12 mouse cellular contexts compared by ENCODE assay signal in the genomic region with DNA sequence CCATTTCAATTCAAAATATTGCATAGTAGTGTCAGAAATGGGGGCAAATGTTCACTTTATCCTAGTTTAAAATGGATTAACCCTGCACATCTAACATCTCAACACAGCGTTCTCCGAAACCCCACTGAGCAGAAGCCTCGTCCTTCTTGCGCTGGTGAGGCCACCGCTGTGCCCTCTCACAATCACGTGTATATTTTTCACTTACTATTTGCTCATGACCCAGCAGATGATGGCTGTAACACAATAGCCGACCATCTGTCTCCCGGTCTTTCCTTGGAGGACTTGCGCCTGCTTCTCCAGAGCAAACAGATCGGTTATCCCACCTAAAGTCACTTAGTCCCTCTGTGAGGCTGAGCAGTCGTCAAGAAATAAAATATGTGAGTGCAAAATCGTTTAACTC.
A peak's percentile ranks its signal among the peaks of the same experiment; 100 is the strongest.
DNase-seq lines count a peak whose midpoint lies in the region; ATAC-seq and TF ChIP-seq lines count a peak whose summit lies in the region.
"Had no signal": no experiment of that assay in that cellular context is flagged by ENCODE, and none has a peak within 500 bp of the region (broad histone marks: within the 10 kb centered on the region; RNA-seq: fewer than 3 reads in every experiment).

No protein-coding gene starts in this region.

- H3K9me3 ChIP-seq in forebrain, embryonic 14.5 days (replicated peaks; ENCODE audit: control insufficient read depth, low read length), result no peaks in the 10 kb centered on the region
- no peaks in the 10 kb centered on the region for H3K9me3 ChIP-seq in forebrain, embryonic 11.5 days (ENCODE audit: control insufficient read depth, low read length)
- H3K9me3 ChIP-seq: heart, embryonic 13.5 days had no signal

- WGBS in forebrain, embryonic 14.5 days, result 65% methylated on average over 12 of the region's 12 CpGs
- WGBS in forebrain, embryonic 11.5 days, result 71% methylated on average over 12 of the region's 12 CpGs

- no peaks in the 10 kb centered on the region for H3K27me3 ChIP-seq in forebrain, embryonic 14.5 days (replicated peaks; ENCODE audit: control insufficient read depth, insufficient read depth, low read length)
- no peaks in the 10 kb centered on the region for H3K27me3 ChIP-seq in forebrain, embryonic 11.5 days (ENCODE audit: control insufficient read depth, insufficient read depth, low read length)
- H3K27me3 ChIP-seq: heart, embryonic 13.5 days had no signal

- H3K9ac ChIP-seq in forebrain, embryonic 14.5 days (ENCODE audit: low read length), result no peak overlapping the region
- no peak overlapping the region for H3K9ac ChIP-seq in forebrain, embryonic 11.5 days (ENCODE audit: low read length)
- H3K9ac ChIP-seq: heart, embryonic 13.5 days had no signal

- H3K27ac ChIP-seq in forebrain, embryonic 14.5 days (ENCODE audit: low read depth, low read length), result peak overlapping the region; percentile 50; the same call in 1 of the 2 replicates
- no peak overlapping the region for H3K27ac ChIP-seq in forebrain, embryonic 11.5 days (ENCODE audit: low read depth, low read length)
- H3K27ac ChIP-seq: heart, embryonic 13.5 days had no signal

- peak; percentile 56; the same call in 1 of the 2 replicates for ATAC-seq in forebrain, embryonic 14.5 days
- no peak for ATAC-seq in forebrain, embryonic 11.5 days (replicated peaks; ENCODE audit: low FRiP score)
- ATAC-seq: inflammation-experienced regulatory T-cells, adult 6 months had no signal

- no peaks in the 10 kb centered on the region for H3K36me3 ChIP-seq in forebrain, embryonic 14.5 days (ENCODE audit: control insufficient read depth, insufficient read depth, low read length)
- H3K36me3 ChIP-seq in forebrain, embryonic 11.5 days (ENCODE audit: control insufficient read depth, insufficient read depth, low read length), result no peaks in the 10 kb centered on the region

- peak; percentile 50 for DNase-seq in forebrain, embryonic 14.5 days (ENCODE audit: low spot score)
- DNase-seq in forebrain, embryonic 11.5 days (ENCODE audit: low spot score), result no peak
- peak; percentile 76 for DNase-seq in brain, embryonic 14.5 days (ENCODE audit: low read depth)
- peak; percentile 33 to 41 for DNase-seq in cerebellum, postnatal 36 days
- DNase-seq in mesoderm, embryonic 11.5 days (ENCODE audit: low read depth, low spot score), result peak; percentile 45
- no peak for DNase-seq in urinary bladder, postnatal 25 days (ENCODE audit: low spot score)
- DNase-seq in spleen, adult 18-20 months, result no peak
- DNase-seq in layer of hippocampus, adult 9-10 months (ENCODE audit: low spot score), result no peak
- DNase-seq: layer of hippocampus, postnatal 36 days had no signal

- H3K4me2 ChIP-seq in forebrain, embryonic 14.5 days (ENCODE audit: low read length), result no peak overlapping the region
- H3K4me2 ChIP-seq in forebrain, embryonic 11.5 days (ENCODE audit: low read depth, low read length, severe bottlenecking), result no peak overlapping the region
- H3K4me2 ChIP-seq: heart, embryonic 13.5 days; liver, embryonic 11.5 days had no signal

- peaks cover 13% of the 10 kb centered on the region; the same call in 1 of the 2 replicates for H3K4me1 ChIP-seq in forebrain, embryonic 14.5 days (ENCODE audit: control insufficient read depth, insufficient read depth, low read length)
- no peaks in the 10 kb centered on the region for H3K4me1 ChIP-seq in forebrain, embryonic 11.5 days (replicated peaks; ENCODE audit: control insufficient read depth, insufficient read depth, low read length)

- H3K4me3 ChIP-seq in forebrain, embryonic 14.5 days (ENCODE audit: low read depth, low read length), result no peak overlapping the region
- no peak overlapping the region for H3K4me3 ChIP-seq in forebrain, embryonic 11.5 days (ENCODE audit: low read depth, low read length)
- H3K4me3 ChIP-seq: heart, embryonic 13.5 days had no signal

- no peak for TF ChIP-seq POLR2A in brain, embryonic 14.5 days (IDR thresholded peaks at IDR 0.05; ENCODE audit: borderline replicate concordance, extremely low read depth, insufficient read depth, insufficient read length, poor library complexity, severe bottlenecking)

- no peak for TF ChIP-seq CTCF in brain, embryonic 14.5 days (IDR thresholded peaks at IDR 0.05; ENCODE audit: borderline replicate concordance, extremely low read depth, insufficient read depth, insufficient read length)

Comparison
In these comparisons a context has a peak if more than half of its experiments do, and no peak if none do; other contexts are left out.
1. DNase-seq: peak in forebrain, embryonic 14.5 days (single experiment), brain, embryonic 14.5 days (single experiment), cerebellum, postnatal 36 days (2 of 2) and mesoderm, embryonic 11.5 days (single experiment); none in forebrain, embryonic 11.5 days (single experiment), urinary bladder, postnatal 25 days (single experiment), spleen, adult 18-20 months (0 of 2) and layer of hippocampus, adult 9-10 months (single experiment).